Mouse (Mus musculus): ENCODE data around the gene Kif16b. TPM values are rescaled to one million over a fixed set of nuclear protein-coding genes. Genes with fewer than 3 reads are reported as not detected.

The Kif16b gene
- polyA plus RNA-seq, 1 experiment from 2014 or later = 8.0 TPM

GRCm38 (mm10) chr2:142709326-142709725 is 192.0 kb downstream of the Kif16b start:
- WGBS = 64% methylated on average over 3 of the region's 3 CpGs
- Histone ChIP-seq H3K4me2 (replicated peaks; ENCODE audit: low read depth) (no peak overlapping the region), H3K9ac (ENCODE audit: low read length) (no peak overlapping the region), H3K4me1 (replicated peaks; ENCODE audit: control insufficient read depth, insufficient read depth) (no peaks in the 10 kb centered on the region), H3K4me3 (ENCODE audit: low read depth, low read length) (no peak overlapping the region), H3K36me3 (ENCODE audit: control insufficient read depth, insufficient read depth, low read length) (peaks cover 5% of the 10 kb centered on the region; the same call in 1 of the 2 replicates), H3K27ac (replicated peaks) (no peak overlapping the region), H3K9me3 (ENCODE audit: control insufficient read depth, low read length) (no peaks in the 10 kb centered on the region), H3K27me3 (ENCODE audit: control insufficient read depth, insufficient read depth, low read length) (no peaks in the 10 kb centered on the region)
- no peak for ATAC-seq (ENCODE audit: low FRiP score, low TSS enrichment)
- TF ChIP-seq EP300 (optimal IDR thresholded peaks at IDR 0.05) (no peak), CTCF (IDR thresholded peaks at IDR 0.05; ENCODE audit: low read depth) (no peak)
- no peak for DNase-seq (ENCODE audit: low spot score)

GRCm38 (mm10) chr2:142700689-142701088 is 200.6 kb downstream of the Kif16b start:
- H3K36me3 ChIP-seq (ENCODE audit: control insufficient read depth, insufficient read depth, low read length) = no peaks in the 10 kb centered on the region
- H3K4me1 ChIP-seq (replicated peaks; ENCODE audit: control insufficient read depth, insufficient read depth) = no peaks in the 10 kb centered on the region
- ATAC-seq (ENCODE audit: low FRiP score, low TSS enrichment) (no peak), DNase-seq (ENCODE audit: low spot score) (no peak)
- H3K27ac ChIP-seq (replicated peaks) = no peak overlapping the region
- H3K27me3 ChIP-seq (ENCODE audit: control insufficient read depth, insufficient read depth, low read length) = no peaks in the 10 kb centered on the region
- H3K9me3 ChIP-seq (ENCODE audit: control insufficient read depth, low read length) = no peaks in the 10 kb centered on the region
- no peak overlapping the region for H3K4me3 ChIP-seq (ENCODE audit: low read depth, low read length)
- no peak overlapping the region for H3K4me2 ChIP-seq (replicated peaks; ENCODE audit: low read depth)
- no peak overlapping the region for H3K9ac ChIP-seq (ENCODE audit: low read length)
- 53% methylated on average over 4 of the region's 4 CpGs for WGBS
- TF ChIP-seq CTCF (IDR thresholded peaks at IDR 0.05; ENCODE audit: low read depth) = no peak
- no peak for TF ChIP-seq EP300 (optimal IDR thresholded peaks at IDR 0.05)

GRCm38 (mm10) chr2:142698650-142699049 is 202.7 kb downstream of the Kif16b start:
- Histone ChIP-seq H3K4me1 (replicated peaks; ENCODE audit: control insufficient read depth, insufficient read depth) (no peaks in the 10 kb centered on the region), H3K27me3 (ENCODE audit: control insufficient read depth, insufficient read depth, low read length) (no peaks in the 10 kb centered on the region), H3K27ac (replicated peaks) (no peak overlapping the region), H3K4me2 (replicated peaks; ENCODE audit: low read depth) (no peak overlapping the region), H3K4me3 (ENCODE audit: low read depth, low read length) (no peak overlapping the region), H3K9ac (ENCODE audit: low read length) (no peak overlapping the region), H3K36me3 (ENCODE audit: control insufficient read depth, insufficient read depth, low read length) (no peaks in the 10 kb centered on the region), H3K9me3 (ENCODE audit: control insufficient read depth, low read length) (no peaks in the 10 kb centered on the region)
- ATAC-seq (ENCODE audit: low FRiP score, low TSS enrichment) (no peak), DNase-seq (ENCODE audit: low spot score) (no peak)
- 53% methylated on average over 3 of the region's 3 CpGs for WGBS
- TF ChIP-seq EP300 (optimal IDR thresholded peaks at IDR 0.05) = no peak

- 83% methylated on average over 1 of the region's 1 CpGs for WGBS
- Histone ChIP-seq H3K4me2 (replicated peaks; ENCODE audit: low read depth) (no peak overlapping the region), H3K27me3 (ENCODE audit: control insufficient read depth, insufficient read depth, low read length) (no peaks in the 10 kb centered on the region), H3K4me1 (replicated peaks; ENCODE audit: control insufficient read depth, insufficient read depth) (no peaks in the 10 kb centered on the region), H3K9ac (ENCODE audit: low read length) (no peak overlapping the region), H3K4me3 (ENCODE audit: low read depth, low read length) (no peak overlapping the region), H3K27ac (replicated peaks) (no peak overlapping the region), H3K36me3 (ENCODE audit: control insufficient read depth, insufficient read depth, low read length) (no peaks in the 10 kb centered on the region), H3K9me3 (ENCODE audit: control insufficient read depth, low read length) (no peaks in the 10 kb centered on the region)
- no peak for ATAC-seq (ENCODE audit: low FRiP score, low TSS enrichment)
- DNase-seq (ENCODE audit: low spot score) = no peak
- TF ChIP-seq CTCF (IDR thresholded peaks at IDR 0.05; ENCODE audit: low read depth) = no peak
- TF ChIP-seq EP300 (optimal IDR thresholded peaks at IDR 0.05) = no peak
Measured at GRCm38 (mm10) chr2:142694936-142695331, 206.4 kb downstream of the Kif16b start.

- H3K9ac ChIP-seq (ENCODE audit: low read length) = no peak overlapping the region
- 82% methylated on average over 3 of the region's 3 CpGs for WGBS
- no peak for DNase-seq (ENCODE audit: low spot score)
- no peaks in the 10 kb centered on the region for H3K36me3 ChIP-seq (ENCODE audit: control insufficient read depth, insufficient read depth, low read length)
- H3K27ac ChIP-seq (replicated peaks) = no peak overlapping the region
- no peak for TF ChIP-seq EP300 (optimal IDR thresholded peaks at IDR 0.05)
- no peak for TF ChIP-seq CTCF (IDR thresholded peaks at IDR 0.05; ENCODE audit: low read depth)
- no peaks in the 10 kb centered on the region for H3K4me1 ChIP-seq (replicated peaks; ENCODE audit: control insufficient read depth, insufficient read depth)
- H3K9me3 ChIP-seq (ENCODE audit: control insufficient read depth, low read length) = no peaks in the 10 kb centered on the region
- no peaks in the 10 kb centered on the region for H3K27me3 ChIP-seq (ENCODE audit: control insufficient read depth, insufficient read depth, low read length)
- no peak overlapping the region for H3K4me2 ChIP-seq (replicated peaks; ENCODE audit: low read depth)
- no peak overlapping the region for H3K4me3 ChIP-seq (ENCODE audit: low read depth, low read length)
- ATAC-seq (ENCODE audit: low FRiP score, low TSS enrichment) = no peak
Measured at GRCm38 (mm10) chr2:142694019-142694935, 207.1 kb downstream of the Kif16b start.

- no peaks in the 10 kb centered on the region for H3K36me3 ChIP-seq (ENCODE audit: control insufficient read depth, insufficient read depth, low read length)
- no peak overlapping the region for H3K4me3 ChIP-seq (ENCODE audit: low read depth, low read length)
- H3K27ac ChIP-seq (replicated peaks) = no peak overlapping the region
- H3K9ac ChIP-seq (ENCODE audit: low read length) = no peak overlapping the region
- no peak for ATAC-seq (ENCODE audit: low FRiP score, low TSS enrichment)
- no peak for TF ChIP-seq CTCF (IDR thresholded peaks at IDR 0.05; ENCODE audit: low read depth)
- 100% methylated on average over 1 of the region's 1 CpGs for WGBS
- no peak for DNase-seq (ENCODE audit: low spot score)
- H3K9me3 ChIP-seq (ENCODE audit: control insufficient read depth, low read length) = no peaks in the 10 kb centered on the region
- no peaks in the 10 kb centered on the region for H3K4me1 ChIP-seq (replicated peaks; ENCODE audit: control insufficient read depth, insufficient read depth)
- H3K4me2 ChIP-seq (replicated peaks; ENCODE audit: low read depth) = no peak overlapping the region
- H3K27me3 ChIP-seq (ENCODE audit: control insufficient read depth, insufficient read depth, low read length) = no peaks in the 10 kb centered on the region
Measured at GRCm38 (mm10) chr2:142693461-142693860, 207.9 kb downstream of the Kif16b start.
